Mouse (Mus musculus) neural tube, embryonic 13.5 days (tissue): ENCODE measurements around the gene Ctbp2. TPM values are rescaled to one million over a fixed set of nuclear protein-coding genes. Genes with fewer than 3 reads are reported as not detected.

Source experiments
- polyA plus RNA-seq: library from polyadenylated mRNA; unstranded; fragments of >200 nt; fragmentation: Nextera tagmentation; extraction: Ambion mirVana; gene quantifications from 2 replicates; pipeline ENCODE4 v1.2.1, GENCODE M21; 2015

Ctbp2 gene
- polyA plus RNA-seq, 1 experiment from 2014 or later, result 73.1 TPM

Other genes with a start within 250 kb of the Ctbp2 start
- gene Zranb1, start 193.2 kb downstream of the Ctbp2 start, polyA plus RNA-seq, result 22.6 and 22.9 TPM in 2 replicates
- gene Fgfr2, start 1.0 kb downstream of the Ctbp2 start, polyA plus RNA-seq, result 22.9 and 30.6 TPM in 2 replicates